Comparison of ENCODE assay signal across 16 mouse cellular contexts in the genomic region with DNA sequence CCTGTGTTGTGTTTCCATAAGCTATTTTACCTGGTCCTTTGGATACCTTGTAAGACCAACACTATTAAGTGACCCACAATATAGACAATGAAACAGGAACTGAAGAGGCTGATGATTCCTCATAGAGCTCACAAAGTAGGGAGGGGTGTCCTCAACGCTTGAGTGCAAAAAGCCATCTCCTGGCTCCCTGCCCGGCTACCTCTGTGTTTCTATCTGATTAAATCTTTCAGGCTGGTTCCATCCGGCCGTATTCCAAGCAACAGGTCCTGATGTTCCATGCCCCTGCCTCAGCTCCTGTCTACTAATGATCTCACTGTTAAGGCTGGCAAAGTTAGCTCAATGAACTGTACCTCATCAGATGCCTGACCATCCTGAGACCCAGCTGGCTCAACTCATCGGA.
A peak's percentile ranks its signal among the peaks of the same experiment; 100 is the strongest.
DNase-seq lines count a peak whose midpoint lies in the region; TF ChIP-seq lines count a peak whose summit lies in the region.
"Had no signal": no experiment of that assay in that cellular context is flagged by ENCODE, and none has a peak within 500 bp of the region (broad histone marks: within the 10 kb centered on the region; RNA-seq: fewer than 3 reads in every experiment).

No protein-coding gene starts in this region.

- H3K9ac ChIP-seq in MEL (ENCODE audit: control insufficient read depth, low read depth, low read length, poor library complexity, severe bottlenecking) = no peak overlapping the region
- H3K9ac ChIP-seq: heart, embryonic 12.5 days; liver, postnatal 0 days had no signal

- no peak for TF ChIP-seq RAD21 in MEL (IDR thresholded peaks at IDR 0.05; ENCODE audit: low read depth, low read length)

- no peaks in the 10 kb centered on the region for H3K79me2 ChIP-seq in MEL (ENCODE audit: control insufficient read depth, insufficient read depth, low read length, poor library complexity)

- TF ChIP-seq POLR2A in MEL (IDR thresholded peaks at IDR 0.05; ENCODE audit: control insufficient read depth in 1 of 2, insufficient read depth in 1 of 2, low read depth in 1 of 2, low read length in 2 of 2, poor library complexity in 1 of 2) = no peak
- no peak for TF ChIP-seq POLR2A in brain, embryonic 14.5 days (IDR thresholded peaks at IDR 0.05; ENCODE audit: borderline replicate concordance, extremely low read depth, insufficient read depth, insufficient read length, poor library complexity, severe bottlenecking)

- no peak overlapping the region for H3K27ac ChIP-seq in MEL (ENCODE audit: control insufficient read depth, low read depth, low read length)
- H3K27ac ChIP-seq: layer of hippocampus, adult 2 months had no signal

- H3K36me3 ChIP-seq in MEL (ENCODE audit: control insufficient read depth in 1 of 2, insufficient read depth in 2 of 2, low read length in 2 of 2) = 0 out of 4 replicates have a peak, but pooled peaks cover 0 to 2% of the 10 kb centered on the region in 2 experiments
- H3K36me3 ChIP-seq: heart, embryonic 12.5 days had no signal

- peaks cover 0 to 7% of the 10 kb centered on the region in 2 experiments; a peak in 1 of 4 replicates for H3K4me1 ChIP-seq in MEL (ENCODE audit: control insufficient read depth in 1 of 2, insufficient read depth in 2 of 2, low read length in 2 of 2)

- no peak overlapping the region for H3K4me3 ChIP-seq in MEL (ENCODE audit: control insufficient read depth in 1 of 2, insufficient read depth in 1 of 2, low read depth in 2 of 2, low read length in 2 of 2)
- H3K4me3 ChIP-seq: heart, embryonic 12.5 days; layer of hippocampus, adult 2 months had no signal

- no peaks in the 10 kb centered on the region for H3K9me3 ChIP-seq in MEL (replicated peaks; ENCODE audit: insufficient read depth, low read length)
- H3K9me3 ChIP-seq: heart, embryonic 12.5 days had no signal

- peak; percentile 12 for DNase-seq in heart, postnatal 4 days
- no peak for DNase-seq in heart, postnatal 36 days
- peak; percentile 76 for DNase-seq in left cerebral cortex, postnatal 4 days
- no peak for DNase-seq in left cerebral cortex, adult 9 months (ENCODE audit: low spot score in 2 of 2)
- peak; percentile 6 for DNase-seq in MEL (ENCODE audit: low read depth, low spot score)
- peak; percentile 4 for DNase-seq in brain, embryonic 14.5 days (ENCODE audit: low read depth)
- no peak for DNase-seq in natural killer cell, adult 2 months (ENCODE audit: low spot score in 2 of 2)
- DNase-seq: adrenal gland, postnatal 10 days; cerebellum, postnatal 36 days; kidney, adult 11 months; layer of hippocampus, postnatal 36 days; liver, postnatal 0 days; lung, postnatal 14 days; thymus, adult 18-20 months had no signal

- intact Hi-C loops in heart, postnatal 36 days (cut with DNase I) = no loop called here
- intact Hi-C loops in left cerebral cortex, postnatal 4 days (cut with DNase I) = no loop called here

- no peak for TF ChIP-seq EP300 in MEL (IDR thresholded peaks at IDR 0.05; ENCODE audit: low read depth in 1 of 2, low read length in 2 of 2)

- H3K27me3 ChIP-seq in MEL (ENCODE audit: control insufficient read depth in 1 of 2, insufficient read depth in 2 of 2, low read length in 2 of 2) = peaks cover 0 to under 1% of the 10 kb centered on the region in 2 experiments; a peak in 1 of 4 replicates

- TF ChIP-seq CTCF in MEL (IDR thresholded peaks at IDR 0.05 in 2 of 3, conservative IDR thresholded peaks at IDR 0.05 in 1 of 3; ENCODE audit: control insufficient read depth in 1 of 3, insufficient read depth in 1 of 3, low read depth in 2 of 3, low read length in 3 of 3, poor library complexity in 1 of 3, severe bottlenecking in 1 of 3) = no peak
- TF ChIP-seq CTCF in brain, embryonic 14.5 days (IDR thresholded peaks at IDR 0.05; ENCODE audit: borderline replicate concordance, extremely low read depth, insufficient read depth, insufficient read length) = no peak

TF ChIP-seq in MEL, 35 proteins besides CTCF, POLR2A, EP300 and RAD21:
- no peak for TF ChIP-seq USF2 (IDR thresholded peaks at IDR 0.05; ENCODE audit: borderline replicate concordance in 1 of 2, insufficient read depth in 1 of 2, low read depth in 1 of 2, low read length in 2 of 2)
- TF ChIP-seq USF1 (IDR thresholded peaks at IDR 0.05; ENCODE audit: low read depth, low read length) = no peak
- TF ChIP-seq SIN3A (IDR thresholded peaks at IDR 0.05; ENCODE audit: low read length) = no peak
- no peak for TF ChIP-seq CHD1 (IDR thresholded peaks at IDR 0.05; ENCODE audit: low read depth, low read length)
- TF ChIP-seq ZNF384 (IDR thresholded peaks at IDR 0.05; ENCODE audit: low read depth, low read length) = no peak
- no peak for TF ChIP-seq ZMIZ1 (IDR thresholded peaks at IDR 0.05; ENCODE audit: low read depth, low read length)

Comparison
In these comparisons a context has a peak if more than half of its experiments do, and no peak if none do; other contexts are left out.
1. DNase-seq: peak in heart, postnatal 4 days (single experiment), left cerebral cortex, postnatal 4 days (single experiment), MEL (single experiment) and brain, embryonic 14.5 days (single experiment); none in heart, postnatal 36 days (0 of 2), left cerebral cortex, adult 9 months (0 of 2) and natural killer cell, adult 2 months (0 of 2).